Mouse (Mus musculus) limb, embryonic 10.5 days (tissue): ENCODE measurements around the gene Zfp212. TPM values are rescaled to one million over a fixed set of nuclear protein-coding genes. Genes with fewer than 3 reads are reported as not detected.
"Not testable (repeated sequence)": the region's sequence is repeated elsewhere in the genome, so short reads cannot be mapped to it uniquely, and the experiment has no call there.

Experiments used
- DNase-seq: peaks from one replicate; pipeline ENCODE4 v3.0.0-alpha.2; 2017; ENCODE audit warnings: low spot score
- H3K27ac ChIP-seq: fragments of 300-500 bp; sonication (generic); 2 replicates; pipeline ENCODE4 v1.5.1; 2016; ENCODE audit warnings: mild to moderate bottlenecking
- H3K27me3 ChIP-seq: fragments of 300-500 bp; sonication (generic); 2 replicates; pipeline ENCODE4 v1.6.1; 2016; ENCODE audit warnings: low read depth, mild to moderate bottlenecking; ENCODE audit not compliant: poor library complexity, severe bottlenecking
- H3K36me3 ChIP-seq: fragments of 300-500 bp; sonication (generic); 2 replicates; pipeline ENCODE4 v1.6.1; 2016; ENCODE audit warnings: mild to moderate bottlenecking, moderate library complexity
- H3K4me1 ChIP-seq: fragments of 300-500 bp; sonication (generic); 2 replicates; pipeline ENCODE4 v1.6.1; 2016
- H3K4me3 ChIP-seq: fragments of 300-500 bp; sonication (generic); 2 replicates; pipeline ENCODE4 v1.5.1; 2016; ENCODE audit warnings: mild to moderate bottlenecking, moderate library complexity
- H3K9me3 ChIP-seq: fragments of 300-500 bp; sonication (generic); replicated peaks from 2 replicates; pipeline ENCODE4 v1.6.1; 2016; ENCODE audit warnings: mild to moderate bottlenecking
- WGBS: fragments of 180-500 bp; shearing (Covaris S2); methylation state at CpG from one replicate; pipeline ENCODE4 v1.1.7; 2016; 5-methylcytosine and 5-hydroxymethylcytosine counted together
- polyA plus RNA-seq: library from polyadenylated mRNA; unstranded; fragments of >200 nt; fragmentation: Nextera tagmentation; extraction: Ambion mirVana; gene quantifications from 2 replicates; pipeline ENCODE4 v1.2.1, GENCODE M21; 2016

Gene Zfp212
- polyA plus RNA-seq, 1 experiment from 2014 or later: 19.7 TPM

GRCm38 (mm10) chr6:47953191-47953726 is 33.0 kb downstream of the Zfp212 start, which contains the start of gene Zfp956:
Gene Zfp956 (plus strand): TSS chr6:47953390.
- H3K27me3 ChIP-seq: no peaks in the 10 kb centered on the region; the same call in 1 of the 2 replicates
- peaks cover 13% of the 10 kb centered on the region for H3K4me1 ChIP-seq
- H3K27ac ChIP-seq: peak within 1 kb of the TSS; percentile 83
- WGBS: 1% methylated on average over 31 of the region's 31 CpGs
- H3K9me3 ChIP-seq: no peaks in the 10 kb centered on the region
- peak; percentile 91 for DNase-seq
- peak within 1 kb of the TSS; percentile 74 for H3K4me3 ChIP-seq
- H3K36me3 ChIP-seq: peaks cover 20% of the 10 kb centered on the region

GRCm38 (mm10) chr6:47954425-47954824 is 34.1 kb downstream of the Zfp212 start:
- Histone ChIP-seq H3K9me3 (no peaks in the 10 kb centered on the region), H3K27me3 (no peaks in the 10 kb centered on the region; the same call in 1 of the 2 replicates), H3K4me3 (peak overlapping the region; percentile 74; the same call in 1 of the 2 replicates), H3K27ac (no peak overlapping the region), H3K36me3 (peaks cover 25% of the 10 kb centered on the region), H3K4me1 (peaks cover 13% of the 10 kb centered on the region)
- 97% methylated on average over 3 of the region's 3 CpGs for WGBS
- DNase-seq: no peak

GRCm38 (mm10) chr6:47957816-47958215 is 37.5 kb downstream of the Zfp212 start:
- Histone ChIP-seq H3K9me3 (no peaks in the 10 kb centered on the region), H3K4me1 (peaks cover 13% of the 10 kb centered on the region), H3K36me3 (peaks cover 49% of the 10 kb centered on the region), H3K4me3 (no peak overlapping the region), H3K27ac (no peak overlapping the region), H3K27me3 (no peaks in the 10 kb centered on the region; the same call in 1 of the 2 replicates)
- DNase-seq: no peak

- H3K27me3 ChIP-seq: no peaks in the 10 kb centered on the region
- H3K36me3 ChIP-seq: peaks cover 75% of the 10 kb centered on the region
- WGBS: 93% methylated on average over 6 of the region's 6 CpGs
Observed at GRCm38 (mm10) chr6:47960685-47961421, 40.6 kb downstream of the Zfp212 start.

GRCm38 (mm10) chr6:47963051-47963450 is 42.8 kb downstream of the Zfp212 start:
- no peak for DNase-seq
- no peaks in the 10 kb centered on the region for H3K4me1 ChIP-seq
- no peak overlapping the region for H3K27ac ChIP-seq
- no peak overlapping the region for H3K4me3 ChIP-seq
- H3K27me3 ChIP-seq: no peaks in the 10 kb centered on the region
- WGBS: 89% methylated on average over 7 of the region's 7 CpGs
- no peaks in the 10 kb centered on the region for H3K9me3 ChIP-seq
- H3K36me3 ChIP-seq: peaks cover 61% of the 10 kb centered on the region

More at GRCm38 (mm10) chr6:47960685-47961421, 40.6 kb downstream of the Zfp212 start:
- no peak overlapping the region for H3K4me3 ChIP-seq
- no peak for DNase-seq
- H3K4me1 ChIP-seq: no peaks in the 10 kb centered on the region
- H3K9me3 ChIP-seq: no peaks in the 10 kb centered on the region
- H3K27ac ChIP-seq: no peak overlapping the region

- not testable (repeated sequence) for H3K9me3 ChIP-seq, H3K27ac ChIP-seq, H3K27me3 ChIP-seq, H3K4me3 ChIP-seq, DNase-seq, H3K4me1 ChIP-seq
- 94% methylated on average over 1 of the region's 1 CpGs for WGBS
- H3K36me3 ChIP-seq: peaks cover 26% of the 10 kb centered on the region
Observed at GRCm38 (mm10) chr6:47968166-47968565, 47.9 kb downstream of the Zfp212 start.

GRCm38 (mm10) chr6:47974599-47974998 is 54.3 kb downstream of the Zfp212 start:
- DNase-seq: no peak
- Histone ChIP-seq H3K36me3 (no peaks in the 10 kb centered on the region), H3K27me3 (no peaks in the 10 kb centered on the region), H3K4me3 (no peak overlapping the region), H3K4me1 (no peaks in the 10 kb centered on the region), H3K9me3 (no peaks in the 10 kb centered on the region), H3K27ac (no peak overlapping the region)
- WGBS: 84% methylated on average over 1 of the region's 1 CpGs

- Histone ChIP-seq H3K4me3 (no peak overlapping the region), H3K36me3 (no peaks in the 10 kb centered on the region), H3K27ac (no peak overlapping the region), H3K27me3 (no peaks in the 10 kb centered on the region), H3K9me3 (no peaks in the 10 kb centered on the region), H3K4me1 (no peaks in the 10 kb centered on the region)
- 20% methylated on average over 6 of the region's 6 CpGs for WGBS
- peak; percentile 65 for DNase-seq
Observed at GRCm38 (mm10) chr6:47978897-47979368, 58.7 kb downstream of the Zfp212 start.

Other genes with a start within 250 kb of the Zfp212 start
- 284 and 298 TPM in 2 replicates for gene Pdia4, start 107.0 kb upstream of the Zfp212 start, polyA plus RNA-seq
- gene Zfp786, start 89.6 kb upstream of the Zfp212 start, polyA plus RNA-seq: 5.7 and 5.8 TPM in 2 replicates
- 7.1 and 9.1 TPM in 2 replicates for gene Zfp398, start 84.8 kb upstream of the Zfp212 start, polyA plus RNA-seq
- gene Zfp282, start 43.3 kb upstream of the Zfp212 start, polyA plus RNA-seq: 16.8 and 20.9 TPM in 2 replicates
- 7.4 and 9.7 TPM in 2 replicates for gene Zfp956, start 32.9 kb downstream of the Zfp212 start, polyA plus RNA-seq
- gene Zfp777, start 128.4 kb downstream of the Zfp212 start, polyA plus RNA-seq: 12.0 and 13.6 TPM in 2 replicates
- gene Zfp746, start 166.1 kb downstream of the Zfp212 start, polyA plus RNA-seq: 24.4 and 27.5 TPM in 2 replicates